Mouse (Mus musculus) bone marrow macrophage, adult 2 months (primary cell): ENCODE results near the gene Bora.

Experiments
- CTCF ChIP-seq: IDR thresholded peaks from 2 replicates; pipeline ENCODE4 v1.5.1; 2012; ENCODE audit warnings: low read depth, mild to moderate bottlenecking, low read length, moderate library complexity
- POLR2A ChIP-seq: IDR thresholded peaks from 2 replicates; pipeline ENCODE4 v1.6.1; 2012; ENCODE audit warnings: mild to moderate bottlenecking, low read depth, low read length, borderline replicate concordance

DNA sequence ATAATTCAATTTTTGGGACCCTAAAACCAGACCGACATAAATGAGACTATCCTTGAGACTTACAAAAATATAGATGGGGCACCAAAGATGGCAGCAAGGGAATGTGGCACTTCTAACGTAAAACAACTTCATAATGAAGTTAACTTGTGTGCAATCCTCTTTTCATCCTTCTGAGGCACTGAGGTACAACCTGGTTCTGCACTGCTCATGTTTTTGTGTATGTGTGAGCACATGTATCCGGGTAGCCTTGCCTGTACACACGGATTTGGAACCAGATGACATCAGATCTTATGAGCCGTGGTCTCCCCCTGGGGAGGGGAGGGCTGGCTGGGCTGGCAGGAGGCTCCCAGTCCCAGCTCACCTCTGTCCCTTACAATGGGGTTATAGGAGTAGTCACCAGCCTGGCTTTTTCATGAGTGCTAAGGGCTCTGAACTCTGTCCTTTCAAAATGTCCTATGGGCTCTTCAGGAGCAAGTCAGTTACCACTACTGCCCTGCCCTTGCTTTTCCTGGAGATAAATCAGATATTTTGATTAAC is 14.6 kb upstream of the Bora start:
- TF ChIP-seq CTCF = no peak
- no peak for TF ChIP-seq POLR2A
